Mouse (Mus musculus): Measurements from ENCODE around the gene Ifit2. TPM values are rescaled to one million over a fixed set of nuclear protein-coding genes. Genes with fewer than 3 reads are reported as not detected.
"Not testable (repeated sequence)": the region's sequence is repeated elsewhere in the genome, so short reads cannot be mapped to it uniquely, and the experiment has no call there.

Ifit2 gene
- total RNA-seq, 4 experiments from 2014 or later, result 0.46 to 1.3 (median 0.79) TPM

GRCm38 (mm10) chr19:34594523-34594922 lies 44.0 kb downstream of the Ifit2 start:
- not testable (repeated sequence) for DNase-seq (ENCODE audit: low spot score in 2 of 2)

GRCm38 (mm10) chr19:34596811-34597210 lies 46.3 kb downstream of the Ifit2 start:
- DNase-seq (ENCODE audit: low spot score in 2 of 2), result no peak

GRCm38 (mm10) chr19:34598341-34598740 lies 47.8 kb downstream of the Ifit2 start:
- peak in 1 of 2 experiments; percentile 26 for DNase-seq (ENCODE audit: low spot score in 2 of 2)

GRCm38 (mm10) chr19:34599250-34599649 lies 48.8 kb downstream of the Ifit2 start:
- not testable (repeated sequence) for DNase-seq (ENCODE audit: low spot score in 2 of 2)

- not testable (repeated sequence) for DNase-seq (ENCODE audit: low spot score in 2 of 2)
Measured at GRCm38 (mm10) chr19:34601888-34602287, 51.4 kb downstream of the Ifit2 start, which contains the start of gene Ifit1bl1. Gene Ifit1bl1 (minus strand): TSS chr19:34601956.

GRCm38 (mm10) chr19:34605472-34605871 lies 55.0 kb downstream of the Ifit2 start:
- DNase-seq (ENCODE audit: low spot score in 2 of 2), result no peak

- DNase-seq (ENCODE audit: low spot score in 2 of 2), result not testable (repeated sequence)
Measured at GRCm38 (mm10) chr19:34607237-34608051, 57.0 kb downstream of the Ifit2 start, which contains the start of gene Ifit3b. Gene Ifit3b (plus strand): TSS chr19:34607970.

GRCm38 (mm10) chr19:34610118-34610517 lies 59.6 kb downstream of the Ifit2 start:
- not testable (repeated sequence) for DNase-seq (ENCODE audit: low spot score in 2 of 2)

- not testable (repeated sequence) for DNase-seq (ENCODE audit: low spot score in 2 of 2)
Measured at GRCm38 (mm10) chr19:34612243-34613001, 61.9 kb downstream of the Ifit2 start.

GRCm38 (mm10) chr19:34620871-34621270 lies 70.4 kb downstream of the Ifit2 start:
- DNase-seq (ENCODE audit: low spot score in 2 of 2), result no peak

GRCm38 (mm10) chr19:34623781-34624180 lies 73.3 kb downstream of the Ifit2 start:
- no peak for DNase-seq (ENCODE audit: low spot score in 2 of 2)

GRCm38 (mm10) chr19:34624663-34625062 lies 74.2 kb downstream of the Ifit2 start:
- DNase-seq (ENCODE audit: low spot score in 2 of 2), result no peak

Other genes with a start within 250 kb of the Ifit2 start
- gene Ch25h, start 75.5 kb upstream of the Ifit2 start, total RNA-seq (2022), result not detected
- gene Lipa, start 23.2 kb upstream of the Ifit2 start, total RNA-seq (2022), result 1 to 10 TPM; 3.6 to 5.5 (median 4.9) TPM
- 1 to 10 TPM in 1 of 4 experiments, under 1 TPM in 2, not detected in 1; 0.48 to 1.7 (median 0.79) TPM for gene Ifit3, start 32.8 kb downstream of the Ifit2 start, total RNA-seq (2022)
- gene Ifit1bl1, start 51.3 kb downstream of the Ifit2 start, total RNA-seq (2022), result not detected
- 1 to 10 TPM in 3 of 4 experiments, under 1 TPM in 1; 0.64 to 2.1 (median 1.2) TPM for gene Ifit3b, start 57.3 kb downstream of the Ifit2 start, total RNA-seq (2022)
- not detected for gene Ifit1bl2, start 90.0 kb downstream of the Ifit2 start, total RNA-seq (2022)
- gene Ifit1, start 90.2 kb downstream of the Ifit2 start, total RNA-seq (2022), result under 1 TPM; 0.21 to 0.76 (median 0.27) TPM
- 1 to 10 TPM in 1 of 4 experiments, under 1 TPM in 3; 0.34 to 1.8 (median 0.44) TPM for gene Slc16a12, start 196.6 kb downstream of the Ifit2 start, total RNA-seq (2022)

Measured in gastrocnemius, adult 8-10 months (tissue).